Mouse (Mus musculus): Measurements from ENCODE around the gene Pcgf2. TPM values are rescaled to one million over a fixed set of nuclear protein-coding genes. Genes with fewer than 3 reads are reported as not detected.

Pcgf2 gene
- polyA plus RNA-seq, 1 experiment, result 24.3 TPM

DNA sequence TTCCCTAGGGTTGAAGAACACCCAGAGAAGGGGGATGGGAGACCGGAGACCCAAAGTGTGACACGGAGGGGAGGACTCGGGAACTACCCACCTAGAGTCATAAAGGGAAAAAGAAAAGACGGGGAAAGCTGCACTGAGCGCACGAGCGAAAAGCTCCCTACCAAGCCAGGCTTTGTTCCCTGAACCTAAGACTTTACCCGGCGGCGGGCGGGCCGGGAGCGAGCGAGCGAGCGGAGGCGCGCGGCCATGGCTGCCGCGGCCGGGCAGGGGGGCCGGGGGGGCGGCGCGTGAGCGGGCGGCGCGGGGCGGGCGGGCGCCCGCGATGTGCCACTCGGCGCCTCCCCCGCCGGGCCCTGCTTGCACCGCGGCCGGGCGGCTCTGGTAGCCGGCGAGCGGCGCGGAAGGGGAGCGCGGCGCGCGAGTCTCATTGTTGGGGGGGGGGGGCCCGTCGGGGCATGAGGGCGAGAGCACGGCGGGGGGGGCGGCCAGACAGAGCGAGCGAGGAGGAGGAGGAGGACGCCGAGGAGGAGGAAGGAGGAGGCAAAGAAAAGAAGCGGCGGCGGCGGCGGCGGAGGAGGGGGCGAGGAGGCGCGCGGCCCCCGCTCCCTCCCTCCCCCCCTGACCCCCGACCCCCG is 37.3 kb downstream of the Pcgf2 start, which contains the start of gene Mllt6:
Gene Mllt6, plus strand, starts transcription at position 522 of the 635 bp plus-strand sequence.
- Histone ChIP-seq H3K4me3 (peak within 1 kb of the TSS; percentile 83), H3K27me3 (ENCODE audit: control insufficient read depth, insufficient read depth, insufficient read length) (no peaks in the 10 kb centered on the region), H3K79me2 (ENCODE audit: control insufficient read depth, insufficient read depth) (peaks cover 22% of the 10 kb centered on the region), H3K36me3 (ENCODE audit: control insufficient read depth, insufficient read depth) (no peaks in the 10 kb centered on the region), H3ac (ENCODE audit: control insufficient read depth, insufficient read length) (peak within 1 kb of the TSS; percentile 67), H3K4me2 (ENCODE audit: low read depth) (peak within 1 kb of the TSS; percentile 87)
- no peak for TF ChIP-seq TCF12 (IDR thresholded peaks at IDR 0.05; ENCODE audit: insufficient read depth, poor library complexity, severe bottlenecking)
- peak; percentile 50 for TF ChIP-seq POLR2A (IDR thresholded peaks at IDR 0.05; ENCODE audit: insufficient read length, low read depth)

- H3K36me3 ChIP-seq (ENCODE audit: control insufficient read depth, insufficient read depth), result no peaks in the 10 kb centered on the region
- peaks cover 22% of the 10 kb centered on the region for H3K79me2 ChIP-seq (ENCODE audit: control insufficient read depth, insufficient read depth)
- H3K4me2 ChIP-seq (ENCODE audit: low read depth), result peak overlapping the region; percentile 87
- H3K4me3 ChIP-seq, result peak overlapping the region; percentile 83
- H3ac ChIP-seq (ENCODE audit: control insufficient read depth, insufficient read length), result peak overlapping the region; percentile 67
- TF ChIP-seq SRF (IDR thresholded peaks at IDR 0.05; ENCODE audit: control insufficient read depth, insufficient read length, low read depth) (no peak), MAX (IDR thresholded peaks at IDR 0.05; ENCODE audit: low read depth) (no peak), REST (IDR thresholded peaks at IDR 0.05; ENCODE audit: insufficient read depth, insufficient read length) (no peak), USF1 (IDR thresholded peaks at IDR 0.05; ENCODE audit: low read depth) (no peak), MYOD1 (IDR thresholded peaks at IDR 0.05; ENCODE audit: control insufficient read depth in 1 of 3, insufficient read length in 2 of 3, low read depth in 2 of 3) (no peak), CEBPB (IDR thresholded peaks at IDR 0.05; ENCODE audit: insufficient read depth, poor library complexity, severe bottlenecking) (no peak), MYOG (IDR thresholded peaks at IDR 0.05; ENCODE audit: control insufficient read depth in 1 of 3, insufficient read depth in 1 of 3, insufficient read length in 2 of 3, low read depth in 2 of 3) (no peak), POLR2AphosphoS2 (IDR thresholded peaks at IDR 0.05; ENCODE audit: insufficient read length, low read depth) (no peak), TCF3 (IDR thresholded peaks at IDR 0.05; ENCODE audit: insufficient read length, low read depth) (no peak), TCF12 (IDR thresholded peaks at IDR 0.05; ENCODE audit: insufficient read depth, poor library complexity, severe bottlenecking) (no peak), POLR2A (IDR thresholded peaks at IDR 0.05; ENCODE audit: insufficient read length, low read depth) (no peak), E2F4 (IDR thresholded peaks at IDR 0.05; ENCODE audit: insufficient read depth) (no peak)
- H3K27me3 ChIP-seq (ENCODE audit: control insufficient read depth, insufficient read depth, insufficient read length), result no peaks in the 10 kb centered on the region
These were observed 37.9 kb downstream of the Pcgf2 start for GRCm38 (mm10) chr11:97662207-97662892.

DNA sequence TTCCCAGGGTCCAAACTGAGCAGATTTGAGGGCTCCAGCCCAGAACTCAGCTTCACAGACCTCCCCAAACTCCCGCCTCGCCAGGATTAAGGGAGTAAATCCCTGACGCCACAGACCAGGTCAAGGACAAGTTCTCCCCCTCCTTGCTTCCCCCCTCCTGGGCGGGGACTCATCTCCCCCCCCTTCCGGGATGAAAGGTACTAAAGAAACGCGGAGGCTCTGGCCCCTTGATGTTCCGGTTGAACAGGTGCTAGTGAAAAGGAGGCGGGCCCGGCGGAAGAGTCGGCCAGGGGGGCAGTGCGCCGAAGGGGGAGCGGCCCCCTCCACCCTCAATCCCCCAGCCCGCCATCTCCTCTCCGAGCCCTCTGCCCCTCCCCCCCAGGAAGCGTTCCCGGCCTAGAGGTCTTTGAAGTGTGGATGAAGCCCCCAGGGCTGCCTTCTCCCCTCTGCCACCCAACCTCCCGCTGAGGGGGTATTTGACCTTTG is 38.6 kb downstream of the Pcgf2 start:
- Histone ChIP-seq H3K27me3 (ENCODE audit: control insufficient read depth, insufficient read depth, insufficient read length) (no peaks in the 10 kb centered on the region), H3ac (ENCODE audit: control insufficient read depth, insufficient read length) (no peak overlapping the region), H3K36me3 (ENCODE audit: control insufficient read depth, insufficient read depth) (no peaks in the 10 kb centered on the region), H3K4me3 (peak overlapping the region; percentile 83), H3K4me2 (ENCODE audit: low read depth) (peak overlapping the region; percentile 86), H3K79me2 (ENCODE audit: control insufficient read depth, insufficient read depth) (peaks cover 22% of the 10 kb centered on the region)
- TF ChIP-seq TCF12 (IDR thresholded peaks at IDR 0.05; ENCODE audit: insufficient read depth, poor library complexity, severe bottlenecking), result no peak
- no peak for TF ChIP-seq POLR2AphosphoS2 (IDR thresholded peaks at IDR 0.05; ENCODE audit: insufficient read length, low read depth)
- no peak for TF ChIP-seq SRF (IDR thresholded peaks at IDR 0.05; ENCODE audit: control insufficient read depth, insufficient read length, low read depth)
- no peak for TF ChIP-seq REST (IDR thresholded peaks at IDR 0.05; ENCODE audit: insufficient read depth, insufficient read length)
- no peak for TF ChIP-seq USF1 (IDR thresholded peaks at IDR 0.05; ENCODE audit: low read depth)
- no peak for TF ChIP-seq POLR2A (IDR thresholded peaks at IDR 0.05; ENCODE audit: insufficient read length, low read depth)
- no peak for TF ChIP-seq MYOD1 (IDR thresholded peaks at IDR 0.05; ENCODE audit: control insufficient read depth in 1 of 3, insufficient read length in 2 of 3, low read depth in 2 of 3)
- TF ChIP-seq TCF3 (IDR thresholded peaks at IDR 0.05; ENCODE audit: insufficient read length, low read depth), result no peak
- no peak for TF ChIP-seq E2F4 (IDR thresholded peaks at IDR 0.05; ENCODE audit: insufficient read depth)

DNA sequence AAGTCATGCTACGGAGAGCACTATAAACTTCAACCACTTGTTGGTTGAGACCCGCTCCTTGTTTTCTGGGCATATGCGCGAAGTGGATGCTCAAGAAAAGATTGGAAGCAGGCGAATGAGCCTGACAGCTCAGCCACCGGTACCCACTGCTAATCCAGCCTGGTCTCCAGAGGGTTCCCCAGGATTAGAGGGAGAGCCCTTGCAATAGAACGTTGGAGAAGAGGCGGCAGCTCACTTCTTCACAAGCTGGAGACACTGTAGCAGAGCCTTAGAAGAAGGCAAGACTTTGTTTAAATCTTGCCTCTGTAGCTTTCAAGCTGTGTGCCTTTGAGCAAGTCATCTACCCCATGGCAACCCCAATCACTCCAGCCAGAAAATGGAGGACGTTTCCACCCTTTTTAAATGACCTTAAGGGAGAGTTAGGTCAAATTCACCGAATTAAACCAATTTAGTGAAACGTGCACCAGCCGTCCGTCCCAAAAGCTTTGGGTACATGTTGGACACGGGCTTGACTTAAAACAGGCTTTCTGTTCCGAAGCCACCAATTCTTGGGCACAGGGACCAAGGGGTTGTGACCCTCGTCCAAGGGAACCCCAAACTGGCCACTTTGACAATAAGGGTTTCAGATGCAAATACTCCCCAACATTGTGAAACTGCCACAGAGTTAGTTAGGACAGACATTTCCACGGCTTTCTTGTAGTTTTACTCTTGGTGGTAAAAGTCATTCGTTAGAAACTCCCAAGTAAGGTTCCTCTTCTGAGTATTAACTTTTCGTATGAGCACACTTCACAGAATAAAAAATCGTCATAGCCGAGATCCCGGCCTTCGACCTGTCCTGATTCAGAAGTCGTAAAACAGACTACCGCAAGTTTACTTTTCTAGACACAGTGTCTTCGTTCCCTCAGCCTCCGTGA is 39.3 kb downstream of the Pcgf2 start:
- H3K79me2 ChIP-seq (ENCODE audit: control insufficient read depth, insufficient read depth), result peaks cover 22% of the 10 kb centered on the region
- no peaks in the 10 kb centered on the region for H3K27me3 ChIP-seq (ENCODE audit: control insufficient read depth, insufficient read depth, insufficient read length)
- peak overlapping the region; percentile 43 for H3ac ChIP-seq (ENCODE audit: control insufficient read depth, insufficient read length)
- no peaks in the 10 kb centered on the region for H3K36me3 ChIP-seq (ENCODE audit: control insufficient read depth, insufficient read depth)
- TF ChIP-seq USF1 (IDR thresholded peaks at IDR 0.05; ENCODE audit: low read depth) (no peak), E2F4 (IDR thresholded peaks at IDR 0.05; ENCODE audit: insufficient read depth) (no peak), CEBPB (IDR thresholded peaks at IDR 0.05; ENCODE audit: insufficient read depth, poor library complexity, severe bottlenecking) (no peak), MYOD1 (IDR thresholded peaks at IDR 0.05; ENCODE audit: control insufficient read depth in 1 of 3, insufficient read length in 2 of 3, low read depth in 2 of 3) (no peak), TCF12 (IDR thresholded peaks at IDR 0.05; ENCODE audit: insufficient read depth, poor library complexity, severe bottlenecking) (no peak), TCF3 (IDR thresholded peaks at IDR 0.05; ENCODE audit: insufficient read length, low read depth) (no peak), MYOG (IDR thresholded peaks at IDR 0.05; ENCODE audit: control insufficient read depth in 1 of 3, insufficient read depth in 1 of 3, insufficient read length in 2 of 3, low read depth in 2 of 3) (no peak), SRF (IDR thresholded peaks at IDR 0.05; ENCODE audit: control insufficient read depth, insufficient read length, low read depth) (no peak), POLR2A (IDR thresholded peaks at IDR 0.05; ENCODE audit: insufficient read length, low read depth) (no peak), REST (IDR thresholded peaks at IDR 0.05; ENCODE audit: insufficient read depth, insufficient read length) (no peak), MAX (IDR thresholded peaks at IDR 0.05; ENCODE audit: low read depth) (no peak), POLR2AphosphoS2 (IDR thresholded peaks at IDR 0.05; ENCODE audit: insufficient read length, low read depth) (no peak)
- H3K4me2 ChIP-seq (ENCODE audit: low read depth), result peak overlapping the region; percentile 86
- H3K4me3 ChIP-seq, result peak overlapping the region; percentile 83

Data from myocyte (in vitro differentiated cells).